Mouse (Mus musculus) left cerebral cortex, postnatal 10 days (tissue): Measurements from ENCODE around the gene Nbeal2. TPM values are rescaled to one million over a fixed set of nuclear protein-coding genes. Genes with fewer than 3 reads are reported as not detected.

Experiments used
- DNase-seq, 2 experiments: peaks; one replicate each; pipeline ENCODE4 v3.0.0; 2021 to 2022; ENCODE audit warnings: low spot score in 2 of 2, mixed read lengths in 1 of 2; ENCODE audit errors: extremely low spot score in 1 of 2
- intact Hi-C: fragments of 180-260 bp; cut with DNase I; formaldehyde crosslinking; loops from one replicate; pipeline ENCODE4 v1.15.1; 2025
- total RNA-seq, 2 experiments: library from RNA; stranded (reverse); gene quantifications; 2 replicates each; pipeline ENCODE4 v1.2.3; 2021

Gene Nbeal2
- total RNA-seq, 2 experiments from 2014 or later = 12.6 to 12.7 TPM

- DNase-seq = no peak
- intact Hi-C loops = no loop called here
These were observed 27.0 kb upstream of the Nbeal2 start for GRCm38 (mm10) chr9:110680736-110681507.

DNA sequence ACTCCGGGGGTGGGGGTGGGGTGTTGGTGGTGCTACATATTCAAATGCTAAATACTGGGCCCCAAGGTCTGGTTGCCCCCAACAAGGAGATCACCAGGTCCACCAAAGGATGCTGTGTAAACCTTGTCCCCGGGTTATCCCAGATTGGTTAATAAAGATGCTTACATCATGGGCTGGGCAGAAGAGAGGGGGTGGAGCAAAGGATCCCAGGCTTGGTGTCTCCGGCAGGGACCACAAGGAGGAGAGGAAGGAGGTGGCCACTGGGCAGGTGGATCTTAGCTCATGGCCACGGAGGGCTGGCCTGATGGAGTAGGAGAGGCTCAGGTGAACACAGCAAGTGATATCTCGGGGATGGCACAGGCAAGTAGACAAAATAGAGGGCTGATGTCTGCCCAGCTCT is 24.9 kb upstream of the Nbeal2 start:
- intact Hi-C loops = no loop called here
- no peak for DNase-seq

DNA sequence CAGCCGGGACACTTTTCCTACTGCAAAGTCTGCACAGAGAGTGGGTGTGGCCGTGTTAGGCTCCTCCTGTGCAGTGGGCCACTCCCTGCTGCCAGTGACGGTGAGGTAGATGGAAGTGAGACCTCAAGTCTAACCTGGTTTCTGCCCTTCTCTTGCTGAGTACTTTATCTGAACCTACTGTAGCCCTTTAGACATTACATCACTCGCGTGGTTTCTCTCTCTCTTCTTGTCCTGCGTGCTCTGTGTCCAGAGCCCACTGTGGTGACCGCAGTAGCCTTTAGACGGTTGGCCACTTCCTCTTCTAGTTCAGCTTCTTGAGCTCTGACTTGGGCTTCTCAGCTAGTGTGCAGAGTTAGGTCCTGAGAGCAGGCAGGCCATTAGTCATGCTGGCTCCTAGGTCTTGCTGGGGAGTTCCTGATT is 22.5 kb upstream of the Nbeal2 start:
- intact Hi-C loops = no loop called here
- DNase-seq = no peak

- intact Hi-C loops = no loop called here
- peak in 1 of 2 experiments; percentile 56 for DNase-seq
These were observed 19.3 kb upstream of the Nbeal2 start for GRCm38 (mm10) chr9:110673107-110673752.

DNA sequence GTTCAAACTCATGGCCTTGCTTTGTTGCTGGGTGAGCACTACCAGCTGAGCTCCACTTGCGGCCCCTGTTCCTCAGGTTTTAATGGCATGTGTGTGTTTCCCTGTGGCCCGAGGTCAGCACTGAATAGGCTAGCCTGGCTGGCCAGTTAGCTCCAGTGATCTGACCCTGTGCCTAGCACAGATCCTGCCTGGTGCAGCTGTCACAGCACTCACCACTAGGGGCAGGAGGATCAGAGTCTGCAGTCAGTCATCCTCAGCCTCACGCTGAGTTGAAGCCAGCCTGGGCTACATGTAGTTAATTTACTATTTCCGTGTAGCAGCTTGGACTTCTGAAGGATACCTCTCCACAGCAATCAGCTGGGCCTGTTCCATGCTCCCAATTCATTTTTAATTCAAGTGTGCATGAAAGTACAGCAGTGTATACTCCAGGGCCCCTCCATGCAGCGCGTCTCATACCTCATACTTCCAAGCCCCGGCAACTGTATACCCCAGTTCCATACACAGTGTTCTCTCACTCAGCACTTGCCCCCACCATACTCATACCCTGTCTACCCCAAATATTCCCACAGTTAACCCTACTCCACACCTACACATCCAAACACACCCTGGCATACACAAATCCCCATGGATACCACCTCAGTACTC is 18.6 kb upstream of the Nbeal2 start:
- peak in 1 of 2 experiments; percentile 59 for DNase-seq
- intact Hi-C loops = no loop called here

DNA sequence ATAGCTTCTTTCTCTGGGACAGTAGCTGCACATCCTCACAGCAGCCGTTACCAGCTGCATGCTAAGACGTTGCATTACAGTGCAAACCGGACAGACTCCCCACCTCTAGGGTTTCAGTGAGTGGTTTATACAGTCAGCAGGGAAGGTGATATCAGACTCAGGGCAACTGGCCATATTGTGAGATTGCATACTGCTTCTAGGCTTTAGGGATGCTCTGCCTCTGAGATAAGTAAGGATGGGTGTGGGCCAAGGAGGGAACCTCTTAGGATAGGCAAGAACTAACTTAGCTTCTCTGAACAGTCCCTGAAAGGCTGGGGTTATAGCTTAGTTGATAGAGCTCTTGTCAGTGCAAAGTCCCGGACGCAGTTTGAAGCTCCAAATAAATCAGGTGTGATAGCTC is 15.8 kb upstream of the Nbeal2 start:
- no peak for DNase-seq
- intact Hi-C loops = no loop called here

DNA sequence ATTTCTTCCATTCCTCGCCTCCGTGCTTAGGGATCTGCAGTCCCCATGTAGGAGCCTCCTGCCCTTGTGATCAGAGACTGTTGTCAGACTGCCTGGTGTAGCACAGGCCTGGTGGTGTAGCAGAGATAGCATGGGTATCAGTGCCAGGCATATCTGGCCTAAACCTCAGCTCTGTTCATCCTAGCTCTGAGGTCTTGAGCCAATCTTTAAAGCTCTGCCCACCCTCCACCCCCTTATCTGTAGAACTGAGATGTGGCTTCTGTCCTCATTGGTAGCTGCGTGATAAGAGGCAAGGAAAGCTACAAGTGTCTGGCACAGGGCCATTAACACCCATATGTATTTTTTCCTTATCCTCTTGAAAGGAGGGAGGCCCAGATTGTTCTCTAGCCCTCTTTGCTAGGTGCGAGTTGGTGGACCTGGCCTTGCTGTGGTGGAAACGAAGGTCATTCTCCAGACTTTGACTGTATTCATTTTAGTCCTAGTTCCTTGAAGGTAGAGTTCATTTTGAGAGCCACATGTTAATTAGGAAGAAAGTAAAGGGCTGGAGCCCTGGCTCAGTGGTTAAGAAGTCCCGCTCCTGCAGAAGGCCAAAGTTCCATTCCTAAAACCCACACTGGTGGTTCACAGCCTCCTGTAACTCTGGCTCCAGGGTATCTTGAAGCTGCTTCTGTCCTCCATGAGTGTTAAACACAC is 14.8 kb upstream of the Nbeal2 start:
- no peak for DNase-seq
- intact Hi-C loops = no loop called here

DNA sequence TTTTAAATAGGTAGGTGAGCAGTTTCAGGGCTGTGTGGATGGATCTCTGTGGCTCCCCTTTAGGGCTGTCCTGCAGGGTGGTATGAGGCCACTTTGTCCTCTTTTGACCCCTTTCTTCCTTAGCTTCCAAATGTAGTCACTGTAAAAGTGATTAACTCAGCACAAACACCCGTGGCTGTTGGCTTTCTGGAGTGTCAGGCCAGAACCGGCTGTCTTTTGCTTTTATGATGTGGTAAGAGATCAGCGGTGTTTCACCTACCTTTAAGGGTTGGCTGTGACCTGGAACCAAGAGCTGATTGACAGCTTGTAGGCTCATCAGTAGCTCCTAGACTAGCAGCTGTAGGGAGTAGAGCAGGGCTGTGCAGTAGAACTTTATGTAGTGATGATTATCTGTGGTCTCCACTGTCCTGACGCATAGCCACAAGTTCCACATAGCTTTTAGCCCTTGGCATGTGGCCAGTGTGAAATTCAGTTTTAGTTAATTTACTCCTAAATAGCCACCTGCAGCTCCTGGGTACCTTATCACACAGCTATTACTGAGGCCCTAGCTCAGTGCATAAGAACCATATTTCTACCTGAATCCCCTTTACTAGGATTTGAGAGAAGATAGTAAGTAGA is 13.4 kb upstream of the Nbeal2 start:
- no peak for DNase-seq
- intact Hi-C loops = no loop called here

DNA sequence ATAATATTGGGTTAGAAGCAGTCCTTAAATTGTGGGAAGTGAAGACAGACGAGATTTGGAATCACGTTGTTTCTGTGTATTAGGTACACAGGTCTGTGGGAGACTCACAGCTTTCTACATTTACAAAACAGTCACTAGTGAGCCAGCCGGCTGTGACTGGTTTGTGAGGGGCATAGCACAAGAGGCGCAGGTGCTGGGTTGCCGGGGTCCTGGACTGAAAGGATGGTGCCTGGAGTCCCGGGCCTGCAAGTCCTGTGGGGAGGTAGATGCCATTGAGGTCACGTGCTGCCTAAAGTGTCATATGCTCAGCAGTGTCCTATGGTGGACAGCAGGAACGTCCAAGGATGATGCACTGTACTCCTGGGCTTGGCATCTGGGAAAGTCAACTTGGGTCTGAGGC is 12.4 kb upstream of the Nbeal2 start:
- intact Hi-C loops = no loop called here
- no peak for DNase-seq

- intact Hi-C loops = no loop called here
- peak in 1 of 2 experiments; percentile 74 for DNase-seq
These were observed 12.0 kb upstream of the Nbeal2 start for GRCm38 (mm10) chr9:110665912-110666311.

- intact Hi-C loops = no loop called here
- DNase-seq = no peak
These were observed 8.9 kb upstream of the Nbeal2 start for GRCm38 (mm10) chr9:110662844-110663243.

DNA sequence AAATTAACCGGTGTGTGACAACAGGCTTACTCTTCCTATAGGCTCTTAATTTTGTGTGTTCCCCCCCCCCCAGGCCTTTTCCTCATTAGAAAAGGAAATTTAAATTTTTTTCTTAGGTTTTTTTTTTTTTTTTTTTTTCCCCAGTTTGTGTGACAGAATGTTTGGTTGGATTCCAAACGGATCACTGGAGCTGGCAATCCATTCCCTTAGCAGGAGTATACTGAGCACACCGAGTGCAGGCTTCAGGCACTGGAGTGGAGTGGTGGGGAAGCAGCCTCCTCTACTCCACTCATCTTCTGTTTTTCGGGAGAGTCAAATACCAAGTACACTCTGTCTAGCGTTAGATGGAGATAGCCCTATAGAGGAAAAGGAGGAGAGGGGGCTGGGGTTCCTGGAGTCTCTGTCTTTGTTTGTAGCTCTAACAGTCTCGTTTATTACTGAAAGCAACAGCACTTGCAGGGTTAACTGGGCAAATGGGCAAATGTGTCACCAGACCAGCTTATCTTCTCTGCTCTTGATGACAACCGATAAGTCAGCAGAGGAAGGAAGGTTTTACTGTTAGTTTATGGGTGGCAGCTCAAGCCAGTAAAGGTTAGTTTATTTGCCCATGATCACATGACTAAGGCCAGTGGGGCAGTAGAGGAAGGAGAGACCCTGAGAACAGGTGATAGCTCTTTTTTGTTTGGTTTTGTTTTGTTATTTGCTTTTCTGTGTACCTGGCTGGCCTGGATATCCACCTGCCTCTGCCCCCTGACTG is 7.1 kb upstream of the Nbeal2 start:
- intact Hi-C loops = no loop called here
- no peak for DNase-seq

DNA sequence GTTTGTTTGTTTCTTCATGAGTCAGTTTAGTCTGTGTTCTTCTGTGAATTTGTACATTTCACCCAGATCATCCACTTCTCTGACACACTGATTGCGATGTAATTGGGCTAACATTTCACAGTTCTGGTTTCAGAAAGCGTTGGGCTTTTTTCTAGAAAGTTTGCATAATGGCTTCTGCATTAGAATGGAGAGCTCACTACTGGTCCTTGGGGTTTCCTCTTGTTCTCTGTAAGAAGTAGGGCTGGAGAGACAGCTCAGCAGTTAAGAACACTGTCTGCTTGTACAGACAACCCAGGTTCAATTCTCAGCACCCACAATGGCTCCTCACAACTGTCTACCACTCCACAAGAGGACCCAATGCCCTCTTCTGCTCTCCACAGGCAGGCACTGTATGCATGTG is 6.2 kb upstream of the Nbeal2 start:
- intact Hi-C loops = no loop called here
- DNase-seq = no peak

DNA sequence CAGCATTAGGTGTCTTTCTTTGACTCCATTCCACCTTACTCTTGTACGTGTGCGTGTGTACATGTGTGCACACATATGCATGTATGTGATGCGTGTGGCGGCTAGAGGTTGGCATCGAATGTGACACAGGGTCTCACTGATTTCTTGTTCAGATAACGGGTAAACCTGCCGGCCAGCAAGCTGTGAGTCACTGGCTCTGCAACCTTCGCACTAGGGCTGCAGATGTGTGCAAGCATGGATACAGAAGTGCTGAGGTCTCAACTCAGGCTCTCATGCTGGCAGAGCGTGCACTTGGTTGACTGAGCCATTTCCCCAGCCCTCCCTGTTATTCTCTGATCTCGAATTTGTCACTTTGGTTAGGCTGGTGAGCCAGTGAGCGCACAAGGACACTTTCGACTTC is 5.6 kb upstream of the Nbeal2 start:
- intact Hi-C loops = no loop called here
- DNase-seq = no peak

- intact Hi-C loops = no loop called here
- peak in 1 of 2 experiments; percentile 66 for DNase-seq
These were observed 3.6 kb upstream of the Nbeal2 start for GRCm38 (mm10) chr9:110657474-110658078.

- peak; percentile 94 to 95 for DNase-seq
- intact Hi-C loops = no loop called here
These were observed 2.6 kb upstream of the Nbeal2 start, which contains the start of gene Ccdc12 for GRCm38 (mm10) chr9:110656249-110657221. Ccdc12 (plus strand) TSS chr9:110656503.

- DNase-seq = no peak
- intact Hi-C loops = no loop called here
These were observed 1.7 kb upstream of the Nbeal2 start for GRCm38 (mm10) chr9:110655651-110656007.
